Mouse (Mus musculus) stomach, embryonic 14.5 days (tissue): ENCODE data around the gene Mkrn2. TPM values are rescaled to one million over a fixed set of nuclear protein-coding genes. Genes with fewer than 3 reads are reported as not detected.

Experiments
- ATAC-seq: fragments of 200-750 bp; cut with Nextera tagmentation; 2 replicates; pipeline ENCODE4 v1.8.0; 2017; ENCODE audit warnings: low read depth, moderate TSS enrichment; ENCODE audit not compliant: insufficient number of reproducible peaks, insufficient read depth, low FRiP score
- H3K27ac ChIP-seq: fragments of 300-500 bp; sonication (generic); 2 replicates; pipeline ENCODE4 v1.5.1; 2014; ENCODE audit warnings: mild to moderate bottlenecking, low read length, moderate library complexity, mixed read lengths
- H3K27me3 ChIP-seq: fragments of 300-500 bp; sonication (generic); 2 replicates; pipeline ENCODE4 v1.6.1; 2014; ENCODE audit warnings: low read length, control low read depth, mixed read lengths; ENCODE audit not compliant: control insufficient read depth, insufficient read depth
- H3K36me3 ChIP-seq: fragments of 300-500 bp; sonication (generic); 2 replicates; pipeline ENCODE4 v1.6.1; 2014; ENCODE audit warnings: mild to moderate bottlenecking, control low read depth, low read length, moderate library complexity, mixed read lengths; ENCODE audit not compliant: control insufficient read depth, insufficient read depth
- H3K4me1 ChIP-seq: fragments of 300-500 bp; sonication (generic); 2 replicates; pipeline ENCODE4 v1.6.1; 2014; ENCODE audit warnings: low read length, control low read depth, mixed read lengths; ENCODE audit not compliant: control insufficient read depth, insufficient read depth
- H3K4me2 ChIP-seq: fragments of 300-500 bp; sonication (generic); replicated peaks from 2 replicates; pipeline ENCODE4 v1.6.1; 2014; ENCODE audit warnings: low read depth, low read length, control low read depth
- H3K4me3 ChIP-seq: fragments of 300-500 bp; sonication (generic); 2 replicates; pipeline ENCODE4 v1.5.1; 2014; ENCODE audit warnings: low read depth, low read length, control low read depth
- H3K9ac ChIP-seq: fragments of 300-500 bp; sonication (generic); replicated peaks from 2 replicates; pipeline ENCODE4 v1.6.1; 2014; ENCODE audit warnings: low read depth, mild to moderate bottlenecking, control low read depth, low read length, moderate library complexity, mixed read lengths
- H3K9me3 ChIP-seq: fragments of 300-500 bp; sonication (generic); 2 replicates; pipeline ENCODE4 v1.6.1; 2016; ENCODE audit warnings: low read depth, low read length, control low read depth; ENCODE audit not compliant: control insufficient read depth
- WGBS: fragments of 180-500 bp; shearing (Covaris S2); extraction: QIAGEN DNeasy Blood & Tissue Kit; methylation state at CpG from one replicate; pipeline ENCODE4 v1.1.7; 2014; 5-methylcytosine and 5-hydroxymethylcytosine counted together
- polyA plus RNA-seq: library from polyadenylated mRNA; unstranded; fragments of >200 nt; fragmentation: Nextera tagmentation; extraction: Ambion mirVana; gene quantifications from 2 replicates; pipeline ENCODE4 v1.2.1, GENCODE M21; 2014

Gene Mkrn2
- polyA plus RNA-seq, 1 experiment from 2014 or later: 32.5 TPM

DNA sequence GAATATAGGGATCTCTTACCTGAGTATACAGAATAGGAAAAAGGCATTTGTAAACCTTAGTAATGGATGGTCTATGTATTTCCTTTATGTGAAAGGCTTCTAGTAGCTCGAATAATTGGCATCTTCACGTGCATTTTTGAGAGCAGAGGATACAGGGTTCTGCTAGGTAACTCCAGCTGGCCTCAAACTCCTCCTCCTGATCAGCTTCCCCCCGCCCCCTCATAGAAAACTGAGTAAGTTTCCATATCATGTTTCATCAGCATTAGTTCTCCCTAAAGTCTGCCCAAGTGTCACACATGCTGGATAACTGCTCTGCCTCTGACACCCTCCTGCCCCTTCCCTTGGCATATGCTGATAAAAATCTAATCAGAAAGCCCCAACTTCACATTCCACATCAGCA is 20.9 kb upstream of the Mkrn2 start:
- 71% methylated on average over 3 of the region's 3 CpGs for WGBS
- H3K27ac ChIP-seq: no peak overlapping the region
- ATAC-seq: no peak
- no peaks in the 10 kb centered on the region for H3K27me3 ChIP-seq
- no peaks in the 10 kb centered on the region for H3K9me3 ChIP-seq
- H3K36me3 ChIP-seq: peaks cover 21% of the 10 kb centered on the region
- no peaks in the 10 kb centered on the region for H3K4me1 ChIP-seq
- H3K4me2 ChIP-seq: no peak overlapping the region
- H3K9ac ChIP-seq: no peak overlapping the region
- H3K4me3 ChIP-seq: no peak overlapping the region

DNA sequence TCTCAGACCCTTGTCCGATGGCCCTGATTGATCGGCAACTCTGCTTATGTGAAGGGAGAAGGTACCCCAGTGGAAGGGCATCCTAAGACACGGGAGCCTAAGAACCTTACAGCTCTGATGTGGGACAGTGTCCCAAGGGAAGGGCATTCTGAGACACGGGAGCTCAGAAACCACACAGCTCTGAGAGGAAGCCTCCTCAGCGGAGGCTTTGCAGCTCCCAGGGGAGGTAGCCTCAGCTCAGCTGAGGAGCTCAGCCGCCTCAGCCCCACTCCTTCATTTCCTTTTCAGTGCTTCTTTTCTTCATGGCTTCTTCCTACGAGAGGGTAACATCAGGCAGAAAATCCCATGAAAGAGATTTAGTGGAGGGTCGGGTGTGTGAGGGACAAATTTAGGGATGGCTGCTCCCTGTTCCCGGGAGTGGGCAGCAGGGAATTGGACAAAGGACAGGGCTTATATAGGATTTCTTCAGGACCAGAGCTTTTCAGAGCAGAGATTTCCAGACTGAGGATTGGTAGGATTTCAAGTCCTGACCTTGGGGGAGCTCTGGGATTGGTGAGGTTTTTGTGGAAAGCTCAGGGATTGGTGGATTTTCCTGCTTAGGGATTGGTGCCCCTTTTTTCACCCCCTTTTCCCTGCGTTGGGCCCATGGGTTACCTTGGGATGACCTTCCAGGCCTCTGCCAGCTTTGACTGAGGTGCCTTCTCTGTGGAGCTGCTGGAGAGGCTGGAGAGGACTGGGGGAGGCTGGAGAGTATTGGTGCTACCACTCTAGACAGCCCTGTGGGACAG is 19.2 kb upstream of the Mkrn2 start:
- WGBS: 86% methylated on average over 10 of the region's 10 CpGs
- no peak overlapping the region for H3K9ac ChIP-seq
- no peaks in the 10 kb centered on the region for H3K9me3 ChIP-seq
- no peak overlapping the region for H3K4me2 ChIP-seq
- H3K4me3 ChIP-seq: no peak overlapping the region
- no peaks in the 10 kb centered on the region for H3K4me1 ChIP-seq
- no peak overlapping the region for H3K27ac ChIP-seq
- H3K36me3 ChIP-seq: peaks cover 9% of the 10 kb centered on the region
- no peaks in the 10 kb centered on the region for H3K27me3 ChIP-seq
- no peak for ATAC-seq

DNA sequence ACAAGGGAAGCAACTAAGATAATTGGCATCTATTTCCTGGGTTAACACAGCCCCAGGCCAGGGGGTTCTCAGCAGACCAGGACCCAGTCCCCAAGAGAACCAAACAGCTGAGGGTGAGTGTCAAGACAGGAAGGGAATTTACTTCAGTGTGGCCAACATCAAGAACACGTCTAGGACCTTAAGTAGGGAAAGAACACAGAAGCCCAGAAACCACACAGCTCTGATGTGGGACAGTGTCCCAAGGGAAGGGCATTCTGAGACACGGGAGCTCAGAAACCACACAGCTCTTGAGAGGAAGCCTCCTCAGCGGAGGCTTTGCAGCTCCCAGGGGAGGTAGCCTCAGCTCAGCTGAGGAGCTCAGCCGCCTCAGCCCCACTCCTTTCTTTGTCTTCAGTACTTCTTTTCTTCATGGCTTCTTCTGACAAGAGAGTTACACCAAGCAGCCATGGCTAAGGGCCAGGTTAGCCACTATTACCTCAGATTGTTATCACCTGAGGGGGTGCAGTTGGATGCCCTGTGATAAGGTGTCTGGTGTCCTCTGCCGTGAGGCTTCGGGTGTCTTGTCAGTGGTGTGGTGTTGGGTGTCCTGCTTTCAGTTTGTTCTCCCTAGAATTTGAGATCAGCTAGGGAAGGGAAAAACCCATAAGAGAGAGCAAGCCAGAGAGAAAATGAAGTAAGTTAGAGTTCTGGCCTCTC is 18.1 kb upstream of the Mkrn2 start:
- ATAC-seq: no peak

DNA sequence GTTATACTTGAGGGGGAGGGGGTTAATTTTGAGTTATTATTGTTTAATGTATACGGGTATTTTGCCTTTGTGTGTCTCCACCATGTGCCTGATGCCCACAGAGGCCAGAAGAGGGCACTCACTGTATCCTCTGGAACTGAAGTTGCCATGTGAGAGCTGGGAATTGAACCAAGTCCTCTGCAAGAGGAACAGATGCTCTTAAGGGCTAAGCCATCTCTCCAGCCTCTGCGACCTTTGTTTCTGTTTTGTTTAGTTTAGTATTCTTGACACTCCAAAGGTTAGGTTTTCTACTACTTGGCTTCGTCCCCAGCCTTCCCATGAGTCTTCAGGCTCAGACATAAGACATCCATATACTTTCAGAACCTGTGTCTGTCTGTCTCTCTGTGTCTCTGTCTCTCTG is 17.5 kb upstream of the Mkrn2 start:
- ATAC-seq: no peak
- 76% methylated on average over 3 of the region's 3 CpGs for WGBS
- H3K36me3 ChIP-seq: no peaks in the 10 kb centered on the region
- H3K9ac ChIP-seq: no peak overlapping the region
- no peaks in the 10 kb centered on the region for H3K27me3 ChIP-seq
- H3K9me3 ChIP-seq: no peaks in the 10 kb centered on the region
- no peaks in the 10 kb centered on the region for H3K4me1 ChIP-seq
- H3K27ac ChIP-seq: no peak overlapping the region
- H3K4me2 ChIP-seq: no peak overlapping the region
- H3K4me3 ChIP-seq: no peak overlapping the region

More for the DNA sequence above, 18.1 kb upstream of the Mkrn2 start:
- no peak overlapping the region for H3K4me2 ChIP-seq
- H3K36me3 ChIP-seq: peaks cover 4% of the 10 kb centered on the region; the same call in 1 of the 2 replicates
- WGBS: 81% methylated on average over 6 of the region's 6 CpGs
- no peak overlapping the region for H3K9ac ChIP-seq
- H3K9me3 ChIP-seq: no peaks in the 10 kb centered on the region
- H3K27me3 ChIP-seq: no peaks in the 10 kb centered on the region
- H3K27ac ChIP-seq: no peak overlapping the region
- H3K4me3 ChIP-seq: no peak overlapping the region
- no peaks in the 10 kb centered on the region for H3K4me1 ChIP-seq

DNA sequence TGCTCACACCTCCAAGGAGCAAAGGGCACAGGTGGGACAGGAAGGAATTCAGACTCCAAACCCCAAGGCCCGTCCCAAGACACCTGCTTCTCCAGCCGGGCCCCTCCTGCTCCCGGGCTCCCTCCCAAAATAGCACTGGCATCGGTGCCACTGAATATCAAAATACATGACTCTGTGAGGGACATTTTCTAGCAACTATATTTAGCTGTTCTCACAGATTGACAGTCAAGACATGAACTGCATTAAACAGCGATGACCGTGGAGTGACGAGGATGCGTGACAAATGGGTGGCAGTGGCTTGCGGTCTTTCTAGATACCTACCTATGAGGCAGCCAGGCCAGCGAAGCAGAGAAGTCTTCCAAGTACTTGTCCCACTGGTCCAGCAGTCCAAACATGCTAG is 15.4 kb upstream of the Mkrn2 start:
- Histone ChIP-seq H3K4me2 (no peak overlapping the region), H3K27ac (no peak overlapping the region)

DNA sequence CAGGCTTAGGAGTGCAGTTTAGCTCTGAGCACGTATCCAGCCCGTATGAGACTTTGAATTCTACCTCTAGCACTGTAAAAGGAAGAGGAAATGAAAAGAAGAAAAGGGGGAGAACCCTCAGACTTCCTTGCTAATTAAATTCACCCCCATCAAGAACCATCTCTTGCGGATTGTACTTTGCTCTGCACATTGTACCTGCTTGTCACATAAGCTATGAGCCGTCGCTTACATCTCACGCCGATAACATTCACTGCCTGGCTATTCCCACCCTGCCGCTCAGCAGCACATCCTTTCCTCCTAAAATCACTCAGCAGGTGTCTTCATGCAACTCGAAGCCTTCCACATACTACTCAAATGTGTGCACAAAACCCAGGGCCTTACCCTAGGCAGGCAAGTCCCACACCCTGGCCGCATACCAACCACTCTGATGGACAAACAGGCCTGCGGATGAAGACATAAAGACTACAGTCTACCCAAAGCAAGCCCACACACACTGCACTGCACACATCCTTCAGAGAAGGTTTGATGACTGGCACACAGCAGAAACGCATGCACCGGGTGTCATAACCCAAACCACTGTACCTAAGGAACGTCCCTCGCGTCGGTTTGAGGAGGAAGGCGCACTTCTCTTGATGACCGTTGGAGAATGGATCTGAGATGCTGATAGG is 9.9 kb upstream of the Mkrn2 start:
- no peaks in the 10 kb centered on the region for H3K4me1 ChIP-seq
- no peak overlapping the region for H3K9ac ChIP-seq
- no peaks in the 10 kb centered on the region for H3K27me3 ChIP-seq
- 83% methylated on average over 19 of the region's 19 CpGs for WGBS
- no peak overlapping the region for H3K27ac ChIP-seq
- no peaks in the 10 kb centered on the region for H3K9me3 ChIP-seq
- ATAC-seq: no peak
- no peaks in the 10 kb centered on the region for H3K36me3 ChIP-seq
- H3K4me2 ChIP-seq: no peak overlapping the region
- H3K4me3 ChIP-seq: peak overlapping the region; percentile 7; the same call in 1 of the 2 replicates

More for the DNA sequence above, 15.4 kb upstream of the Mkrn2 start:
- no peak overlapping the region for H3K9ac ChIP-seq
- no peaks in the 10 kb centered on the region for H3K9me3 ChIP-seq
- no peak overlapping the region for H3K4me3 ChIP-seq
- no peaks in the 10 kb centered on the region for H3K27me3 ChIP-seq
- H3K36me3 ChIP-seq: no peaks in the 10 kb centered on the region
- H3K4me1 ChIP-seq: no peaks in the 10 kb centered on the region
- 87% methylated on average over 10 of the region's 10 CpGs for WGBS
- no peak for ATAC-seq

DNA sequence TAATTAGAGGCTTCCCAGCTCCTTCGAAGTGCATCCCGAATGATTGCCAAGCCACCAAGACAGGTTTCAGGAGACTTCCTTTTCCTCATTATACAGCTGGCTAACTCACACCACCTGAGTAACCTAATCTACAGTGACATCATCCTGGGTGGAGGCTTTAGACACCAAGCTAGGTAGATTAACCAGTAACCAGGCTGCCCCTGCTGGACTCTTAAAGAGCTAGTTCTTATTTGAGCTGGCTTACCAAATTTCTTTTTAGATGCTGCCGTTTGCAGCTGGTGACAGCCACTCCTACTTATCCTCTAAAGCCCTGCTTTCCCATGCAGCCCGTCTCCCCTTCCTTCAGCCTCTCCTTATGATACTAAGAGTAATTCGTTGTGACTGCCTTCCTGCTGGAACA is 9.2 kb upstream of the Mkrn2 start, which contains the start of gene Mkrn2os:
Gene Mkrn2os (minus strand): TSS at position 119 of the 400 bp plus-strand sequence.
- Histone ChIP-seq H3K4me1 (no peaks in the 10 kb centered on the region), H3K9me3 (no peaks in the 10 kb centered on the region), H3K4me3 (peak within 1 kb of the TSS; percentile 7; the same call in 1 of the 2 replicates), H3K4me2 (no peak within 1 kb of the TSS), H3K27ac (no peak within 1 kb of the TSS), H3K9ac (no peak within 1 kb of the TSS), H3K27me3 (no peaks in the 10 kb centered on the region), H3K36me3 (no peaks in the 10 kb centered on the region)
- 37% methylated on average over 5 of the region's 5 CpGs for WGBS
- peak; percentile 72 for ATAC-seq

DNA sequence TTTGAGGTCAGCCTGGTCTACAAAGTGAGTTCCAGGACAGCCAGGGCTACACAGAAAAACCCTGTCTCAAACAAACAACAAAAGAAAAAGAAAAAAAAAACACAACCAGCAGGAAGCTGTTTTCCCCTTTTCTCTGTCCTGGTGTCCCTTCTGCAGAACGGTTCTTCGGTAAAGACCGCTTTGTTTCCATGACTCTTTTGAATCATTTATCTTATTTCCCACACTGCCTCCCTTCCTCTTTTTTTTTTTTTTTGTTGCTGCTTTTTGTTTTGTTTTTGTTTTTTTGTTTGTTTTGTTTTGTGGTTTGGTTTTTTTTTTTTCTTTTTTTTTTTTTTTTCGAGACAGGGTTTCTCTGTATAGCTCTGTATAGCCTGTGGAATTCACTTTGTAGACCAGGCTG is 8.4 kb upstream of the Mkrn2 start:
- Histone ChIP-seq H3K36me3 (no peaks in the 10 kb centered on the region), H3K4me3 (no peak overlapping the region), H3K9ac (no peak overlapping the region), H3K4me2 (no peak overlapping the region), H3K27me3 (no peaks in the 10 kb centered on the region), H3K4me1 (no peaks in the 10 kb centered on the region), H3K9me3 (no peaks in the 10 kb centered on the region), H3K27ac (no peak overlapping the region)
- ATAC-seq: no peak
- 82% methylated on average over 4 of the region's 4 CpGs for WGBS
